Mouse (Mus musculus) liver, postnatal 0 days (tissue): ENCODE measurements around the gene Fut4. TPM values are rescaled to one million over a fixed set of nuclear protein-coding genes. Genes with fewer than 3 reads are reported as not detected.

Source experiments
- ATAC-seq: fragments of 200-750 bp; cut with Nextera tagmentation; 2 replicates; pipeline ENCODE4 v1.8.0; 2017; ENCODE audit warnings: mild to moderate bottlenecking, moderate library complexity
- DNase-seq: peaks from one replicate; pipeline ENCODE4 v3.0.0-alpha.2; 2016
- H3K27ac ChIP-seq: fragments of 300-500 bp; sonication (generic); 2 replicates; pipeline ENCODE4 v1.5.1; 2014; ENCODE audit warnings: antibody characterized with exemption, moderate library complexity, mild to moderate bottlenecking, low read depth
- H3K27me3 ChIP-seq: fragments of 300-500 bp; sonication (generic); 2 replicates; pipeline ENCODE4 v1.6.1; 2014; ENCODE audit warnings: low read length, control low read depth, mixed read lengths; ENCODE audit not compliant: insufficient read depth
- H3K36me3 ChIP-seq: fragments of 300-500 bp; sonication (generic); replicated peaks from 2 replicates; pipeline ENCODE4 v1.6.1; 2014; ENCODE audit warnings: mild to moderate bottlenecking, control low read depth, low read length, moderate library complexity, mixed read lengths; ENCODE audit not compliant: insufficient read depth
- H3K4me1 ChIP-seq: fragments of 300-500 bp; sonication (generic); 2 replicates; pipeline ENCODE4 v1.6.1; 2014; ENCODE audit warnings: antibody characterized with exemption, mild to moderate bottlenecking, control low read depth; ENCODE audit not compliant: insufficient read depth
- H3K4me2 ChIP-seq: fragments of 300-500 bp; sonication (generic); 2 replicates; pipeline ENCODE4 v1.6.1; 2014; ENCODE audit warnings: low read depth, mild to moderate bottlenecking, low read length, moderate library complexity, mixed read lengths
- H3K4me3 ChIP-seq: fragments of 300-500 bp; sonication (generic); 2 replicates; pipeline ENCODE4 v1.5.1; 2014; ENCODE audit warnings: low read depth, low read length
- H3K9ac ChIP-seq: fragments of 300-500 bp; sonication (generic); replicated peaks from 2 replicates; pipeline ENCODE4 v1.6.1; 2014; ENCODE audit warnings: mild to moderate bottlenecking, moderate library complexity
- H3K9me3 ChIP-seq: fragments of 300-500 bp; sonication (generic); 2 replicates; pipeline ENCODE4 v1.6.1; 2016; ENCODE audit warnings: mild to moderate bottlenecking, control low read depth, low read length, mixed read lengths
- CTCF ChIP-seq: sonication (generic); IDR thresholded peaks from 2 replicates; pipeline ENCODE4 v1.5.1; 2016; ENCODE audit warnings: antibody characterized with exemption, low read depth
- EP300 ChIP-seq: IDR thresholded peaks from 2 replicates; pipeline ENCODE4 v1.6.1; 2016; ENCODE audit warnings: antibody characterized with exemption, low read depth, mild to moderate bottlenecking
- WGBS: fragments of 180-500 bp; shearing (Covaris S2); extraction: QIAGEN DNeasy Blood & Tissue Kit; methylation state at CpG from one replicate; pipeline ENCODE4 v1.1.7; 2014; ENCODE audit not compliant: insufficient replicate concordance; 5-methylcytosine and 5-hydroxymethylcytosine counted together
- polyA plus RNA-seq: library from polyadenylated mRNA; unstranded; fragments of >200 nt; fragmentation: Nextera tagmentation; extraction: Ambion mirVana; gene quantifications from 2 replicates; pipeline ENCODE4 v1.2.1, GENCODE M21; 2015

Gene Fut4
- polyA plus RNA-seq, 1 experiment from 2014 or later = 0.32 TPM

GRCm38 (mm10) chr9:14726629-14727028, 25.6 kb downstream of the Fut4 start:
- Histone ChIP-seq H3K4me2 (no peak overlapping the region), H3K27ac (no peak overlapping the region), H3K9me3 (no peaks in the 10 kb centered on the region), H3K27me3 (no peaks in the 10 kb centered on the region), H3K4me1 (no peaks in the 10 kb centered on the region), H3K36me3 (no peaks in the 10 kb centered on the region), H3K9ac (no peak overlapping the region), H3K4me3 (no peak overlapping the region)
- no peak for ATAC-seq
- no peak for DNase-seq
- TF ChIP-seq CTCF = no peak
- no peak for TF ChIP-seq EP300
- 59% methylated on average over 4 of the region's 4 CpGs for WGBS

GRCm38 (mm10) chr9:14726005-14726404, 26.2 kb downstream of the Fut4 start:
- Histone ChIP-seq H3K4me2 (no peak overlapping the region), H3K4me1 (no peaks in the 10 kb centered on the region), H3K27me3 (no peaks in the 10 kb centered on the region), H3K9ac (no peak overlapping the region), H3K4me3 (no peak overlapping the region), H3K27ac (no peak overlapping the region), H3K9me3 (no peaks in the 10 kb centered on the region), H3K36me3 (no peaks in the 10 kb centered on the region)
- no peak for DNase-seq
- TF ChIP-seq EP300 (no peak), CTCF (no peak)
- no peak for ATAC-seq
- 82% methylated on average over 6 of the region's 6 CpGs for WGBS

- no peak overlapping the region for H3K27ac ChIP-seq
- no peak overlapping the region for H3K4me3 ChIP-seq
- 34% methylated on average over 5 of the region's 5 CpGs for WGBS
- TF ChIP-seq CTCF (no peak), EP300 (no peak)
- ATAC-seq (0 out of 2 replicates have a peak, but pooled peaks have one; percentile 19), DNase-seq (no peak)
- no peak overlapping the region for H3K4me2 ChIP-seq
- H3K36me3 ChIP-seq = no peaks in the 10 kb centered on the region
- H3K4me1 ChIP-seq = no peaks in the 10 kb centered on the region
- no peaks in the 10 kb centered on the region for H3K9me3 ChIP-seq
- no peaks in the 10 kb centered on the region for H3K27me3 ChIP-seq
- H3K9ac ChIP-seq = no peak overlapping the region
These were observed 27.3 kb downstream of the Fut4 start for GRCm38 (mm10) chr9:14724755-14725420.

- H3K4me2 ChIP-seq = no peak overlapping the region
- H3K27ac ChIP-seq = no peak overlapping the region
- H3K9me3 ChIP-seq = no peaks in the 10 kb centered on the region
- no peak for TF ChIP-seq CTCF
- no peak for TF ChIP-seq EP300
- no peak for DNase-seq
- no peaks in the 10 kb centered on the region for H3K36me3 ChIP-seq
- no peak for ATAC-seq
- WGBS = 63% methylated on average over 5 of the region's 5 CpGs
- H3K27me3 ChIP-seq = no peaks in the 10 kb centered on the region
- no peaks in the 10 kb centered on the region for H3K4me1 ChIP-seq
- H3K9ac ChIP-seq = no peak overlapping the region
- H3K4me3 ChIP-seq = no peak overlapping the region
These were observed 30.6 kb downstream of the Fut4 start for GRCm38 (mm10) chr9:14721610-14722009.

GRCm38 (mm10) chr9:14720384-14720783, 31.8 kb downstream of the Fut4 start:
- no peak for DNase-seq
- no peak for ATAC-seq
- Histone ChIP-seq H3K9ac (no peak overlapping the region), H3K4me2 (no peak overlapping the region), H3K4me3 (no peak overlapping the region), H3K27me3 (no peaks in the 10 kb centered on the region), H3K36me3 (no peaks in the 10 kb centered on the region), H3K4me1 (no peaks in the 10 kb centered on the region), H3K9me3 (no peaks in the 10 kb centered on the region), H3K27ac (no peak overlapping the region)
- 68% methylated on average over 2 of the region's 2 CpGs for WGBS
- TF ChIP-seq CTCF = no peak

- H3K4me1 ChIP-seq = no peaks in the 10 kb centered on the region
- 0 out of 2 replicates have a peak overlapping the region, but pooled peaks have one; percentile 11 for H3K27ac ChIP-seq
- no peaks in the 10 kb centered on the region for H3K9me3 ChIP-seq
- no peak overlapping the region for H3K4me3 ChIP-seq
- H3K27me3 ChIP-seq = no peaks in the 10 kb centered on the region
- 0 out of 2 replicates have a peak overlapping the region, but pooled peaks have one; percentile 22 for H3K4me2 ChIP-seq
- ATAC-seq = no peak
- no peak overlapping the region for H3K9ac ChIP-seq
- TF ChIP-seq CTCF (no peak), EP300 (no peak)
- no peaks in the 10 kb centered on the region for H3K36me3 ChIP-seq
- no peak for DNase-seq
These were observed 33.9 kb downstream of the Fut4 start for GRCm38 (mm10) chr9:14718332-14718691.
